Mouse (Mus musculus) C2C12 (cell line): ENCODE results near the gene Siah1b. TPM values are rescaled to one million over a fixed set of nuclear protein-coding genes. Genes with fewer than 3 reads are reported as not detected.

ENCODE experiments used
- H3K27me3 ChIP-seq: one replicate; pipeline ENCODE4 v1.6.1; 2011; ENCODE audit not compliant: control insufficient read depth, insufficient read depth, insufficient read length
- H3K36me3 ChIP-seq: one replicate; pipeline ENCODE4 v1.6.1; 2011; ENCODE audit not compliant: control insufficient read depth, insufficient read depth
- H3K4me3 ChIP-seq: one replicate; pipeline ENCODE4 v1.5.1; 2011; ENCODE audit warnings: mild to moderate bottlenecking, control low read depth; ENCODE audit not compliant: poor library complexity, insufficient read depth, severe bottlenecking
- H3K79me2 ChIP-seq: one replicate; pipeline ENCODE4 v1.6.1; 2011; ENCODE audit not compliant: control insufficient read depth, insufficient read depth
- H3K79me3 ChIP-seq: one replicate; pipeline ENCODE4 v1.6.1; 2011; ENCODE audit warnings: low read depth, control low read depth
- H3ac ChIP-seq: one replicate; pipeline ENCODE3; 2011; ENCODE audit warnings: low read depth; ENCODE audit not compliant: control insufficient read depth, insufficient read length
- CEBPB ChIP-seq: IDR thresholded peaks from one replicate; pipeline ENCODE4 v1.6.1; 2011; ENCODE audit warnings: low read depth, mild to moderate bottlenecking, control low read depth, moderate library complexity
- CTCF ChIP-seq: IDR thresholded peaks from one replicate; pipeline ENCODE4 v1.5.1; 2011; ENCODE audit not compliant: control insufficient read depth, insufficient read depth, insufficient read length
- FOSL1 ChIP-seq: IDR thresholded peaks from one replicate; pipeline ENCODE4 v1.8.0; 2011; ENCODE audit warnings: mild to moderate bottlenecking, low read length; ENCODE audit not compliant: poor library complexity, insufficient read depth, severe bottlenecking
- MAX ChIP-seq: IDR thresholded peaks from one replicate; pipeline ENCODE4 v1.6.1; 2011; ENCODE audit warnings: mild to moderate bottlenecking, control low read depth
- MYOD1 ChIP-seq: IDR thresholded peaks from one replicate; pipeline ENCODE4 v1.6.1; 2011; ENCODE audit warnings: low read depth; ENCODE audit not compliant: control insufficient read depth, insufficient read length
- MYOG ChIP-seq: IDR thresholded peaks from one replicate; pipeline ENCODE4 v1.6.1; 2011; ENCODE audit not compliant: control insufficient read depth, insufficient read length; ENCODE audit errors: extremely low read depth
- USF1 ChIP-seq: IDR thresholded peaks from one replicate; pipeline ENCODE4 v1.6.1; 2011; ENCODE audit warnings: low read depth, mild to moderate bottlenecking, control low read depth, moderate library complexity
- polyA plus RNA-seq: library from polyadenylated mRNA; unstranded; fragments of >200 nt; fragmentation: generic; extraction: Trizol; gene quantifications from one replicate; pipeline ENCODE4 v1.2.1, GENCODE M21; 2012; ENCODE audit warnings: missing spikeins

The Siah1b gene
- polyA plus RNA-seq, 1 experiment, result 16.3 TPM

DNA sequence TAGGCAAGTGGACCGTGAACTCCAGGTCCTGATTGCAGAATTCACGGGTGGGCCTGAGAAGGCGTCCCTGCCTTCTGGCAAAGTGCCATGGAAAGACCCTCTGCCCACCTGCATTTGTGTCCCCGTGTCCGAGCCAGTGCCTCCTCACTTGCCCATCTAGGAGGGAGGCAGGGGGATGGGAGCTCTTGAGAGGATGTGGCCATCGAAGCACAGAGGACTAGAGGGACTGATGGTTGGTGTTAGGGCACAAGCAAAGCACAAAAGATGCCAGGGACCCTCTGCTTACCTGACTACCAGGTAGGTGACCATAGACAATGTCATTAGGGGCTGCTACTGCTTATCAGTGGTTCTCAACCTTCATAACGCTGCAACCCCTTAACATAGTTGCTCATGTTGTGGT lies 25.9 kb upstream of the Siah1b start:
- TF ChIP-seq MYOG (no peak), FOSL1 (no peak), USF1 (no peak), CEBPB (no peak), MYOD1 (no peak), MAX (no peak), CTCF (no peak)

GRCm38 (mm10) chrX:164101483-164101882 lies 25.2 kb upstream of the Siah1b start:
- Histone ChIP-seq H3K27me3 (no peaks in the 10 kb centered on the region), H3K79me2 (no peaks in the 10 kb centered on the region), H3ac (no peak overlapping the region), H3K4me3 (no peak overlapping the region), H3K79me3 (no peaks in the 10 kb centered on the region), H3K36me3 (no peaks in the 10 kb centered on the region)
- no peak for TF ChIP-seq CTCF
- TF ChIP-seq CEBPB, result no peak
- TF ChIP-seq MAX, result no peak
- no peak for TF ChIP-seq MYOD1
- no peak for TF ChIP-seq USF1

More for the DNA sequence above, 25.9 kb upstream of the Siah1b start:
- H3ac ChIP-seq, result no peak overlapping the region
- H3K79me2 ChIP-seq, result no peaks in the 10 kb centered on the region
- no peaks in the 10 kb centered on the region for H3K27me3 ChIP-seq
- H3K36me3 ChIP-seq, result no peaks in the 10 kb centered on the region
- H3K79me3 ChIP-seq, result no peaks in the 10 kb centered on the region
- no peak overlapping the region for H3K4me3 ChIP-seq

DNA sequence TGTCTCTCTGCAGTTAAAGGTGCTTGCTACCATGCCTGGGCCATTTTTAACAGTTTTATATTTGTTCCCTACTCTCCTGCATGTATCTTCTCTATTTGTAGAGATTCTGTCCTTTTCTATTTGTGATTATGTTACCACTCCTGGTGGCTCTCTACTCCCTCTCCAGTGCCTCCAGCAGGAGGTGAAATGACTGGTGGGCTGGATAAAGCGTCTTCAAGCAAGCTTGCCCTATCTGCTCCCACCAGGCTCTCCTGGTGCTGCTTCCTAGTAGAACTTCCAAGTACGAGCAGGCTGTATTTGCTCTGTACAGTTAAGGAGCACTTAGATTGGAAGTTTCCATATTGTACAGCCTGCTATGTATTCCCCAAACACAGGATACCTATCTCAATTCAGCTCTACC lies 19.5 kb upstream of the Siah1b start:
- Histone ChIP-seq H3K27me3 (no peaks in the 10 kb centered on the region), H3ac (no peak overlapping the region)
- TF ChIP-seq MYOG (no peak), CEBPB (no peak), MYOD1 (no peak), CTCF (no peak), USF1 (no peak), MAX (no peak), FOSL1 (no peak)

GRCm38 (mm10) chrX:164093435-164093834 lies 17.1 kb upstream of the Siah1b start:
- no peaks in the 10 kb centered on the region for H3K36me3 ChIP-seq
- no peak overlapping the region for H3ac ChIP-seq
- TF ChIP-seq MYOG, result no peak
- H3K79me3 ChIP-seq, result no peaks in the 10 kb centered on the region
- no peaks in the 10 kb centered on the region for H3K79me2 ChIP-seq
- no peaks in the 10 kb centered on the region for H3K27me3 ChIP-seq
- H3K4me3 ChIP-seq, result no peak overlapping the region

More for the DNA sequence above, 19.5 kb upstream of the Siah1b start:
- Histone ChIP-seq H3K79me3 (no peaks in the 10 kb centered on the region), H3K36me3 (no peaks in the 10 kb centered on the region), H3K4me3 (no peak overlapping the region), H3K79me2 (no peaks in the 10 kb centered on the region)

DNA sequence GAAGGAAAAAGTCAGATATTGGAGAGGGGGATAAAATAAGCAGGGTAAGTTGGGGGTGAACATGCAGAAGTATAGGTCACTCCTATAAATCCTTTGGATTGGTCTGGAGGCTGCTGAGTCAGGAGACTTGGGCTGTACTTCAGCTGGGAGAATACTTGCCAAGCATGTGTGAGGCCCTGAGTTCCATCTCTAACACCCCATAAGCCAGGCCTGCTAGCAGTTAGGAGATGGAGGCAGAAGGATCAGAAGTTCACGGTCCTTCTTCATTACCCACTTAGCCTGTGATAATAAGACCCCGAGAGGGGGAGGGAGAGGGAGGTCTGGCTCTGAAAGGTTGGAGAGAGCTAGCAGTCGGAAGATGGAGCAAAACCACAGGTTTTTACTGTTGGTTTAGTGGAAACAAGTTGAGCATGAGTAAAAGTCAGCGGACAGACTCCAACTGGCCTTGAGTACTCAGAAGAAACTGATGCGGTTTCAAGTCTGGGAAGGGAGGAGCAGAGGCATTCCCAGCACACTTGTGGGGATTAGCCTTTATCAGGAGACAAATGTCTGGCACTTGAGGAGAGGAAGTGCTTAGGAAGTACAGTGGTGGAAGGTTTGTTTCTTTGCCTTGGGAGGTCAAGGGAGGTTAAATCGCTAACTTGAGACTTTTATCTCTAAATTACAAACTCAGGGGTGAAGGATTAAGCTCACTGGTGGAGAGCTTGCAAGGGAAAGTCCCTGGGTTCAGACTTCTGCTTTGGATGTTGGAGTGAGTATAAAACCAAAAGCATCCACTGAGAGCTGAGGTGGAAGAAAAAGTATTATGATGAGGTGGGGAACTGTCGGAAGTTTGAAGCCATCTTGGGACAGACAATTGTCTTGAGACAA lies 16.2 kb upstream of the Siah1b start:
- H3K27me3 ChIP-seq, result no peaks in the 10 kb centered on the region
- H3K36me3 ChIP-seq, result no peaks in the 10 kb centered on the region
- TF ChIP-seq CEBPB (no peak), FOSL1 (no peak), USF1 (no peak), MYOG (no peak), MYOD1 (no peak), MAX (no peak), CTCF (no peak)
- no peak overlapping the region for H3ac ChIP-seq
- H3K79me2 ChIP-seq, result no peaks in the 10 kb centered on the region
- H3K4me3 ChIP-seq, result no peak overlapping the region
- no peaks in the 10 kb centered on the region for H3K79me3 ChIP-seq

GRCm38 (mm10) chrX:164089916-164090315 lies 13.6 kb upstream of the Siah1b start:
- H3K36me3 ChIP-seq, result no peaks in the 10 kb centered on the region
- no peak overlapping the region for H3K4me3 ChIP-seq
- H3ac ChIP-seq, result no peak overlapping the region
- TF ChIP-seq FOSL1 (no peak), MAX (no peak), MYOG (no peak), USF1 (no peak), CEBPB (no peak), MYOD1 (no peak), CTCF (no peak)
- H3K27me3 ChIP-seq, result no peaks in the 10 kb centered on the region
- H3K79me2 ChIP-seq, result no peaks in the 10 kb centered on the region
- no peaks in the 10 kb centered on the region for H3K79me3 ChIP-seq
